Mouse (Mus musculus): ENCODE measurements around the gene Arl11.
A peak's percentile ranks its signal among the peaks of the same experiment; 100 is the strongest.

GRCm38 (mm10) chr14:61294738-61295079 is 14.8 kb upstream of the Arl11 start:
- TF ChIP-seq CTCF (IDR thresholded peaks at IDR 0.05) (peak; percentile 48), POLR2A (IDR thresholded peaks at IDR 0.05; ENCODE audit: insufficient read depth, low read depth, low read length) (no peak)
